Mouse (Mus musculus): Measurements from ENCODE around the gene Hdhd5. TPM values are rescaled to one million over a fixed set of nuclear protein-coding genes. Genes with fewer than 3 reads are reported as not detected.

The Hdhd5 gene
- 10 to 100 TPM; 32.3 to 40.2 TPM for total RNA-seq (2021)
- long read RNA-seq, experiment 1, partial matches to known transcripts: 5 of 17 reads
- long read RNA-seq, experiment 1, other reads (novel, unspliced or antisense): 8 of 17 reads
- long read RNA-seq, experiment 2, transcript Hdhd5-201 (8 exons, 1,928 nt): major isoform, 5 of 16 reads
- long read RNA-seq, experiment 2, partial matches to known transcripts: 2 of 16 reads
- long read RNA-seq, experiment 2, other reads (novel, unspliced or antisense): 9 of 16 reads

GRCm38 (mm10) chr6:120531020-120531965, at the start of gene Hdhd5:
Hdhd5 (minus strand) TSS chr6:120531319.
- TF ChIP-seq CTCF (conservative IDR thresholded peaks at IDR 0.05): no peak
- Histone ChIP-seq H3K27ac (peak within 1 kb of the TSS; percentile 95), H3K4me3 (peak within 1 kb of the TSS; percentile 98)
- peak; percentile 94 to 96 for DNase-seq (ENCODE audit: low spot score in 2 of 2)

GRCm38 (mm10) chr6:120580713-120581015, 49.5 kb upstream of the Hdhd5 start:
- no peak for TF ChIP-seq CTCF (conservative IDR thresholded peaks at IDR 0.05)
- Histone ChIP-seq H3K27ac (peak overlapping the region; percentile 88), H3K4me3 (peak overlapping the region; percentile 30; the same call in 1 of the 2 replicates)
- DNase-seq (ENCODE audit: low spot score in 2 of 2): no peak

DNA sequence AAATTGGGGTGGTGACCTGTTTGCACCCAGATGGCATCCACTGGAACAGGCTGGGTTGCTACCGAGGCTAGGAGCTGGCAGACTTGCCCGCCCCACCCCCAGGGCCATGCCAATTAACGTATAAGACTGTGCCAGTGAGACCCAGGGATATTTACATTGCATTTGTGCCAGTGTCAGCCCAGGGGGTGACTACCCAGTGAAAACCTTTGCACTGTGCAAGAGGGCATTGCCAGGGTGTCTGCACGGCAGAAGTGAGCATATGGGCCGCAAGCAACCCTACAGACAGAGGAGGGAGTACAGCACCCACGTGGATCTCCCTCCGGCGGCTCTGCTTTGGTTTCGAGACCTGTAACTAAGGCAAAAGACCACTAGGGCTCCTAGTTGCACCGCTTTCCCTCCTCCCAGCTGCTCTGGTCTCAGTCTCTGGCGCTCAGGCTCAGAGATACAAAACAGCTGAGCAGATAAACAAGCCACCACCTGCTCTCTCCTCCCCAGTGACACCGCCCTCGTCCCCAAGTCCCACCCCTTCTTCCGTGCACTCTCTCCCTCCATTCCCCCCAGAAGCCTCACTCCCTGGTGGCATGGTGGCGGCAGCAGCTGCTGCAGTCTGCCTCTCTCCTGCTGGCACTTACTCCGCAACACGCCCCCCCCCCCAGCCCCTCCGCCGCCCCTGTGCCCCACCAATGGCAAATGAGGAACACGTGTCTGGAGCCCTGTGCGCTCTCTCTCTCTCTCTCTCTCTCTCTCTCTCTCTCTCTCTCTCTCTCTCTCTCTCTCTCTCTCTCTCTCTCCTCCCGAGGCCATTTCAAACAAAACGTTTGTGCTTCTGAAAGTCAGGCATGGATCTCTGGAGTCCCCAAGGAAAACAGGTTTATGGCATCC, 49.0 kb upstream of the Hdhd5 start:
- TF ChIP-seq CTCF (conservative IDR thresholded peaks at IDR 0.05): peak; percentile 70
- Histone ChIP-seq H3K27ac (peak overlapping the region; percentile 88), H3K4me3 (peak overlapping the region; percentile 45)
- DNase-seq (ENCODE audit: low spot score in 2 of 2): peak; percentile 51 to 55

- Histone ChIP-seq H3K27ac (peak overlapping the region; percentile 88), H3K4me3 (peak overlapping the region; percentile 45)
- DNase-seq (ENCODE audit: low spot score in 2 of 2): no peak
- no peak for TF ChIP-seq CTCF (conservative IDR thresholded peaks at IDR 0.05)
These were observed 48.2 kb upstream of the Hdhd5 start for GRCm38 (mm10) chr6:120579110-120579830.

GRCm38 (mm10) chr6:120578471-120578870, 47.4 kb upstream of the Hdhd5 start:
- Histone ChIP-seq H3K4me3 (no peak overlapping the region), H3K27ac (no peak overlapping the region; the same call in 1 of the 2 replicates)
- DNase-seq (ENCODE audit: low spot score in 2 of 2): no peak
- TF ChIP-seq CTCF (conservative IDR thresholded peaks at IDR 0.05): no peak

DNA sequence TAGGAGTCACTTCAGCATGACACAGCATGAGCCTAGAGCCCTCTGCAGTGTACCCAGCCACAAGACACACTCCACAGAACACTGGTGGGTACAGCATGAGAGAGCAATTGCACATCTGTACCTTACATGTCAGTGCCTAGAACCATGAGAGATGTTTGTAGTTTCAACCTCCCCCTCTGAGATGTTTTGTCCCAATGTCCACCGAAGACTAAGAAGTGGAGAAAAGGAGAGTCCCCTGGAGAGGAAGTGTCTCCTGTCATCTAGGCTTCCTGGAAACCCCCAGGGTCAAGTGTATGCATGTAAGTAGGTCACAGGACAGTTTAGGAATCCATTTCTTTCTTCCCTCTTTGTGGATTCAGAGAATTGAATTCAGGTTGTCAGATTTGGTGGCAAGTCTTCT, 41.3 kb upstream of the Hdhd5 start:
- no peak overlapping the region for H3K4me3 ChIP-seq
- DNase-seq (ENCODE audit: low spot score in 2 of 2): no peak
- no peak for TF ChIP-seq CTCF (conservative IDR thresholded peaks at IDR 0.05)
- H3K27ac ChIP-seq: no peak overlapping the region

GRCm38 (mm10) chr6:120568257-120568656, 37.1 kb upstream of the Hdhd5 start:
- TF ChIP-seq CTCF (conservative IDR thresholded peaks at IDR 0.05): no peak
- no peak overlapping the region for H3K27ac ChIP-seq
- DNase-seq (ENCODE audit: low spot score in 2 of 2): no peak
- no peak overlapping the region for H3K4me3 ChIP-seq

GRCm38 (mm10) chr6:120566911-120567909, 36.1 kb upstream of the Hdhd5 start:
- TF ChIP-seq CTCF (conservative IDR thresholded peaks at IDR 0.05): no peak
- Histone ChIP-seq H3K4me3 (no peak overlapping the region), H3K27ac (no peak overlapping the region)
- DNase-seq (ENCODE audit: low spot score in 2 of 2): no peak

DNA sequence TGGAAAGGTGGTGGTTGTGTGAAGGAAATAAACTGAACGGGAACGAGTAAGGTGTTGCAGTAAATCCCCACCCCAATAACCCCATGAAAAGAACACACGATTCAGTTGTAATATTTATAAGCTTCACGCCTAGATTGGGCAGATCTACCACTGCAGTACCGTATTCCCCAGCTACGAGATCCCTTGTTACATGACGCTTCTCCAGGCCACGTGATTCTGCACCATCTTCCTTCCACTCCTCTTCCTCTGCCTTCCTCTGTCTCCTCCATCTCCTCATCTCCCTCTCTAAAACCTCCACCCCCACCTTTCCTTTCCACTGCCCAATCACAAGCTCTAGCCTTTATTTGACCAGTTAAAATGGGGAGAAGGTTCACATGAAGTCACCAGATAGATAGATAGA, 25.5 kb upstream of the Hdhd5 start:
- TF ChIP-seq CTCF (conservative IDR thresholded peaks at IDR 0.05): no peak
- no peak overlapping the region for H3K27ac ChIP-seq
- H3K4me3 ChIP-seq: no peak overlapping the region
- DNase-seq (ENCODE audit: low spot score in 2 of 2): no peak

DNA sequence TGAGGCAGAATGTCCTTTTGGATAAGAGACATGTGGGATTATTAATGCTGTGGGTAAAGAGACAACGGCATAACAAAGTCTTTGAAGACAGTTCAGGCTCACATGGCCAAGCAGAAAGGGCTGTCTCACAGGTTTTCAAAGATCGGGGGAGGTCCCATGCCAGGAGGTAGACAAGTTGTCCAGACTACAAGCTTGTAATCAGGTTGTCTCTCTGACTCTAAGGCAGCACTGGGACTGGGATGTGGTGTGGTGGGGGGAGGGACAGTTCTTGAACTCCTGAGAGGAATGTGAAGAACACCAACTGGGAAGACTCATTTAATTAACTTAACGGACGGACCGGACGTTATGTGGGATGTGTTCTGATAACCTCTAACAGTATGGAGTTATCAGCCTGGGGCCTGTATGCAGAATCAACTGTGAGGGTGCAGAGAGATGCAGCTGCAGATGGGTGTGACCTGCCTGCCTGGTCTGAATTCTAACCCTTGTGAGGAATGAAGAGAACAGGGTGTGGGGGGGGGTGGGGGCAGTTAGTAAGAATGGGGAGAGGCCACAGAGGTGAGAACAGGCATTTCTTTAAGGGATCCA, 25.0 kb upstream of the Hdhd5 start:
- Histone ChIP-seq H3K27ac (no peak overlapping the region), H3K4me3 (no peak overlapping the region)
- no peak for DNase-seq (ENCODE audit: low spot score in 2 of 2)
- no peak for TF ChIP-seq CTCF (conservative IDR thresholded peaks at IDR 0.05)

DNA sequence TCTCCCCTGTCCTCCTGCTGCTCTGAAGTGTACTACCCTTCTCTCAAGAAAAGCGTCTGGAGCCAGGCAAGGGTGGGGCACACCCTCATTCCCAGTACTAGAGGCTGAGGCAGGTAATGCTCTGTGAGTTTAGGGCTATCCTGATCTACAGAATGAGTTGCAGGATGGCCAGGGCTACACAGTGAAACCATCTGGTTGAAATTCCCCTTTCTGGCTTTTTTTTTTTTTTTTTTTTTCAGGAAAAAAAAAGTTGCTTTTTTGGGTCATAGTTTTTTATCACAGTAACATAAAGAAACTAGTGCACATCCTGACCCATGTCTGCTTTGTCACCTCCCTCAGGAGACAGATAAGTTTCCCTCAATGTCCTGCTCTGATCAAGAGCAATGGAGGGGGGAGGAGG, 24.0 kb upstream of the Hdhd5 start:
- DNase-seq (ENCODE audit: low spot score in 2 of 2): no peak
- no peak for TF ChIP-seq CTCF (conservative IDR thresholded peaks at IDR 0.05)
- Histone ChIP-seq H3K27ac (no peak overlapping the region), H3K4me3 (no peak overlapping the region)

Data from layer of hippocampus, adult 2 months (tissue).